Mouse (Mus musculus): ENCODE measurements around the gene Papss1.
A peak's percentile ranks its signal among the peaks of the same experiment; 100 is the strongest.
"Not testable (repeated sequence)": the region's sequence is repeated elsewhere in the genome, so short reads cannot be mapped to it uniquely, and the experiment has no call there.

Gene Papss1

GRCm38 (mm10) chr3:131564430-131565256 lies at the start of gene Papss1:
Gene Papss1, plus strand, starts transcription at chr3:131564768.
- peak; percentile 100 for DNase-seq (ENCODE audit: low spot score)

DNA sequence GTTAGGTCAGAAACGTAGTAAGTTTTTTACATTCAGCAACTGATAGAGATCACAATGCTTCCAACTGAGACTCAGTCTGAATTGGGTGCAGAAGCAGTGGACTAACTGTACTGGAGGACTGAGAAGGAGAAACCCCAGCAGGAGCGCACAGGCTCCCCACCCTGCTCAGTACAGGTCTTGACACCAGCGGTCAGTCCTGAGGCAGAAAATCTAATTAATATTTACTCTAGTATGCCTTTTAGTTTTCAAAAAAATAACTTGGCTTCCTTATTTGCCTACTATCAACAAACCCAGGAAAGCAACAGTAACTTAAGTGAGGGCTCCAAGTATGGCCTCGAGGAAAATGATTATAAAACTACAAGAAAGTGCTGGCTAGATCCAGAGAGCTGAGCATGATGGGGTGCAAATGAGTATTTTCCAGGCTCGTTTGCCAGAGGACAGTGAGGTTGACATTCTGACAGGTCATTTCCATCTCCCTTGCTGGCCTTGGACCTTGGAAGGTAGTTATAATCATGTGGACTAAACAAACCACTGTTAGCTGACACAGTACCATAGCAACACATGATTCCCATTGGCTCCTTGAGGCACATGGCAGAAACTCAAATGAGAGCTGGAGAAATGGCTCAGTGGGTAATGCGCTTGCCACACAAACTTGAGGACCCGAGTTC lies 48.1 kb upstream of the Papss1 start:
- no peak for DNase-seq (ENCODE audit: low spot score)

GRCm38 (mm10) chr3:131517756-131518155 lies 46.8 kb upstream of the Papss1 start:
- no peak for DNase-seq (ENCODE audit: low spot score)

DNA sequence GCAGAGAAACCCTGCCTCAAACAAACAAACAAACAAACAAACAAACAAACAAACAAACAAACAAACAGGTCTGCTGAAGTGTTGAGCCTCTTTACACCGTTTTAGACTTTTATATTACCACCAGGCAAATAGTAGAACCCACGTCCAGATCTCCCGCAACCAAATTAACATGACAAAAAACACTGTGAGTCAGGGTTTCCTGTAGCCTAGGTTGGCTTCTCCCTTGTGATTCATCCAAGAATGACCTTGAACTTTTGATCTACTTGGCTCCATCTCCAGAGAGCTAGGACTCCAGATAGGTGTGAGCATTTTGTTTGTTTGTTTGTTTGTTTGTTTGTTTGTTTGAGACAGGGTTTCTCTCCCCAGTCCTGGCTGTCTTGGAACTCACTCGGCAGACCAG lies 43.4 kb upstream of the Papss1 start:
- DNase-seq (ENCODE audit: low spot score), result no peak

- DNase-seq (ENCODE audit: low spot score), result no peak
Observed at GRCm38 (mm10) chr3:131522243-131522642, 42.3 kb upstream of the Papss1 start.

DNA sequence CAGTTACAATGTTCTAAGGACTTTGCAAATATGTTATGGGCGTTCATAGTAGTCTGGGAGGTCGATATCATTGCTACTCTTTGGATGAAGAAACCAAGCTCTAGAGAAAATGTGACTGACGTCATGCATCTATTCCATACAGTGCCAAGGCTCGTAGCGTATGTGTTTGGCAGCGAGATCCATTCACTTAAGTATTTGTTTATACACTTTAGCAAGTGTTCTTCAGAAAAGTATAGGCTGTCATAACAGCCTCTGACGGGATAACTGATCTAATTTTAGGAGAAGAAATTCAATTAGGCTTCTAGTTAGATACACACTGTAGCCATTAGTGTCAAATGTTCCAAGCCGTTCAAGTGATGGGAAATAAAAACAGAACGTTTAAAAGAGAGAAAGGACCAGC lies 40.8 kb upstream of the Papss1 start:
- DNase-seq (ENCODE audit: low spot score), result no peak

DNA sequence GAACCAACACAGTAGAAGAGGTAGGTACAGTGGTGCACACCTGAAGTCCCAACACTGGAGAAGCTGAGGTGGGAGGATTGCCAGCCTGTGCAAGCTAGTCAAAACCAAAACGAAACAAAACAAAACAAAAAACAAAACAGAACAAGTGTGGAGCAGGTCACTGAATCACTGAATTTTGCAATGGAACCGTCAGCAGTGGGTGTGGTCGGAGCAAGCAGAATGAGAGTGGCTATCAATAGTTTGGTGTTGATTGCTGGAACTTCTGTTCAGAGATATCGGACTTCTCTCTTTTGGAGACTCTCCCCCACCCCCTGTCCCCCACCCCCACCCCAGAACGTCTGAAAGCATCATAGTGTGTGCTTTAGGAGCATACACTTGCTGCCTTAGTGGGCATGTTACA lies 40.4 kb upstream of the Papss1 start:
- DNase-seq (ENCODE audit: low spot score), result no peak

DNA sequence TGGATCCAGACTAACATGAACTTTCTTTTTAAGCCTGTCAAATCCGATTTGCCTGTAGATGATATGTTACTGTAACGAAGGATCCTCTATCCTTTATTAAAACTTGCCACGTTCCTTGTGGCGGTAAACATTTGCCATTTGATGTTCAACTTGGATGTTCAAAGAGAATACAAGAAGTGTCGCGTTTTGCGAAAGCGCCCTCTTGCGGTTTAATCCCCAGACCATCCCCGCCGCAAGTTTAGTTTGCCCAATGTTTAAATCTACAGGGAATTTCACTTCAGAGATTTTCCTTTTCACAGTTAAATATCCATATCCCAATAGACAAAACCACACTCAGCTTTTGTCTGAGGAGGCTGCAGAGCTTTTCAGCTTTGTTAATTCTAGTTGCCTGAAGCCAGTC lies 39.8 kb upstream of the Papss1 start:
- DNase-seq (ENCODE audit: low spot score), result peak; percentile 50

GRCm38 (mm10) chr3:131525229-131525628 lies 39.3 kb upstream of the Papss1 start:
- DNase-seq (ENCODE audit: low spot score), result no peak

- DNase-seq (ENCODE audit: low spot score), result no peak
Observed at GRCm38 (mm10) chr3:131541244-131541942, 23.2 kb upstream of the Papss1 start.

GRCm38 (mm10) chr3:131547562-131547961 lies 17.0 kb upstream of the Papss1 start:
- not testable (repeated sequence) for DNase-seq (ENCODE audit: low spot score)

- no peak for DNase-seq (ENCODE audit: low spot score)
Observed at GRCm38 (mm10) chr3:131550046-131550445, 14.5 kb upstream of the Papss1 start.

DNA sequence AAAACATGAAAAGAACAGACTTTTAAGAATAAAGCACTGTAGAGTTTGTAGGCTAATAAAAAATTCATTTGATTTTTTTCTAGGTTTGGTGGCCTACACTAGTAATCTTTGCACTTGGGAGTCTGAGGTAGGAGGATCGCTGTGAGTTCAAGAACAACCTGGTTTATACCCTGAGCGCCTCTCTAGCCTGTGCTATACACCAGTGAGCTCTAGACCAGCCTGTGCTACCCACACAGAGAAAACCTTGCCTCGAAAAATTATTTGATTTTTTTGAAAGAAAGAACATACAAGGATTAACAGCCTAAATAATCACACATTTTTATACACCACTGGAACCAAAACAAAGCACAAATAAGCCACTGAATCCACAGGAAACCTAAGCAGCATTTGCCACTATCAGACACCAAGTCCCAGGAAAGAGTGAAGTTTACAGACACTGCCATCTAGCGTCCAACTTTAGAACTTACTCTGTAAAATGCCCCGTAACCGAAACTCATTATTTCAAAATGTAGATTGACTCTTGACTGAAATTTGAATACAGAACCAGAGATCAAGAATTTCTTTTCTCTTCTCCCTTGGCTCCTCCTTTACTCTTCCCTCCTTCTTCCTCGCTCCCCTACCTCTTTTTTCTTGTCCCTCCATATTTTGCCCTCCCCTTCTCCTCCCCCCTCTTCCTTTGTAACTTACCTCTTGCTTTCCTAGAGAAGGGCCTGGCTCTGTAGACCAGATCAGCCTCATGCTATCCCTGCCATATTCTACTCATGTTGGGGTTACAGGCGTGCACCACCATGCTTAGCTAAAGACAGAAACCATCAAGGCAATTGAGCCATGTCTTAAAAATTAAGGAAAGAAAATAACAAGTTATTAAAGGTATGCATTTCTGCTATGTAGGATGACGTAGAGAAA lies 12.0 kb upstream of the Papss1 start:
- DNase-seq (ENCODE audit: low spot score), result no peak

DNA sequence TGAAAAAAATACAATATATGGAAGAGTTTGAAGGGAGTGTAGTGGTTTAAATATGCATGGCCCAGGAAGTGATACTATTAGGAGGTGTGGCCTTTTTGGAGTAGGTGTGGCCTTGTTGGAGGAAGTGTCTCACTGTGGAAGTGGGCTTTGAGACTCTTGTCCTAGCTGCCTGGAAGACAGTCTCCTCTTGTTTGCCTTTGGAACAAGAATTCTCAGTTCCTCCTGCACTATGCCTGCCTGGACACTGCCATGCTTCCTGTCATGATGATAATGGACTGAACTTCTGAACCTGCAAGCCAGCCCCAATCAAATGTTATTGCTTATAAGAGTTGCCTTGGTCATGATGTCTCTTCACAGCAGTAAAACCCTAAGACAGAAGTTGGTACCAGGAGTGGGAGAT lies 8.8 kb upstream of the Papss1 start:
- DNase-seq (ENCODE audit: low spot score), result no peak

- DNase-seq (ENCODE audit: low spot score), result no peak
Observed at GRCm38 (mm10) chr3:131561591-131561990, 3.0 kb upstream of the Papss1 start.

DNA sequence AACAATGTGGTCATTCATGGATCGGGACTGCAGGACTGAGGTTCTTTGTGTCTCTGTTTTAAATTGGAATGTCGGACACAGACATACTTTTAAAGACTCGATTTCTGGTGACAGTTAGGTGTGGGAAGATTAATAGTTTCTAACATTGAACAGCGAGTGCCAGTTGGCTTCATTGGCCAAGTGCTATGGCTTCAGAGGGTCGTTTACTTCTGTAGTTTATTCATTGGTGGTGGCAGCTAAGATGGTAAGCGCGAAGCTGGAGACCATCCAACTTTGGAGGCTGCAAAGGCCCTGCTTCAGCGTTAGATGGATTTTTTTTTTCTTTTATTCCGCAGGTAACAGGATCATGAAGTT lies 666 bp downstream of the Papss1 start:
- no peak for DNase-seq (ENCODE audit: low spot score)

- DNase-seq (ENCODE audit: low spot score), result no peak
Observed at GRCm38 (mm10) chr3:131566281-131566680, 1.7 kb downstream of the Papss1 start.

- no peak for DNase-seq (ENCODE audit: low spot score)
Observed at GRCm38 (mm10) chr3:131570506-131570905, 5.9 kb downstream of the Papss1 start.

DNA sequence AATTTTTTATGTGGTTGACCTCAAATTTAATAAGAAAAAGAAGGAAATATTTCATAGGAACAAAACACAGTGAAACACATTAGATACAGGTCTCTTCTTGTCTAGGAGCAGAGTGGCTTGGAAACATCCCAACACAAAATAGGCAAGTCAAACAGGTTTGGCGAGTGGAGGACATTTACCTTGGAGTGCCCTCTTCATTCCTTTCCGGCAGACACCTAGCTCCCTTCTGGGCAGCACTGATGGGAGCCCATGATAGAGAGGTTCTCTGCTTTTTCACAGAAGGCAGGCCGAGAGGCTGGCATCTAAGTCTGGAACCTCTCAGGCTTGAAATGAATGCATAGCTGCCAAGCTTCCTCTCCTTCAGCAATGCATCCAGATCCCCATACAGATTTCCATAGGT lies 9.0 kb downstream of the Papss1 start:
- DNase-seq (ENCODE audit: low spot score), result no peak

DNA sequence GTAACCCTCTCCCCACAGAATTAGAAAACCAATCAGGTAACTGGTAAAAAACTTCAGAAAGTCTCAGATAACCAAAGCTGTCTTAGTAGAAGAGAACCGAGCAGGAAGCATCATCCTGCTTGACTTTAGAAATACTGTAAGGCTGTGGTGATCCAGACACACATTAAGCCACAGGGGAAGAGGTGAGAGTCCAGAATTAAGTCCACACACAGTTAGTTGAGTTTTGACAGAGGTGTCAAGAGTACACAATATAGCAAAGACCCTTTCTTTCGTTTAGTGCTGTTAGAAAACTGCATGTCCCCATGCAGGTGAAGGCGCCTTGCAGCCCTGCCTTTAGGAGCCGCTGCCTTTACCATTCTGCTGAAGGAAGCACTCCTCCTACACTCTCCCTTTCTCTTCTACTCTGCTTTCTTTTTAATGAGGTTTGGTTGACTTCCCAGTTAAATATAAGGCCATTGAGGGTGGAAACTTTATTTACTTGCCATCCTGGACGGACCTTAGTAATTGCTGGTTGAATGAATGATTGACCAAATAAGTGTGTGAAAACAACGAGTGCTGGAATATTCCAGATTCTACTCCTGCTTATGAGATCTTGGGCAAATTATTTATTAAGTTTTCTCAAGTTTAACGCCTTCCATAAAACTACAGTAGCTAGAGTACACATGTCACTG lies 14.0 kb downstream of the Papss1 start:
- no peak for DNase-seq (ENCODE audit: low spot score)

DNA sequence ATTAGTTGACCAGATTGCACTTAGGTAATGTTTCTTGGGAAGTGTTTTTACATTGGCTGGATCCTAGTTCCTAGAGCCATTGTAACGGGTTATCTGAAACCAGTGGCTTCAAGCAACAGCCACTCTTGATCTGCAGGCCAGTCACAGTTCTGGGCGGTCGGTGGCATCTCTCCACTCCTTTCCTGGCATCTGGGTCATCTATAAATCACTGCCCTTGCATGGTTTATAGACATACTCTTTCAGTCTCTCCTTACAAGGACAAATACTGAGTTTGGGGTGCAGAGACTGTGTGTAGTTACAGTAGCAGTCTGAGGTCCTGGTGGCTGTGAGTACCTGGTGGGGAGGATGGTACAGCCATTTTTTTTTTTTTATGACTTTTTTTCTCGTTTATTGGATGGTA lies 15.5 kb downstream of the Papss1 start:
- DNase-seq (ENCODE audit: low spot score), result no peak
